Mouse (Mus musculus) liver, embryonic 14.5 days (tissue): ENCODE measurements around the gene Calml4. TPM values are rescaled to one million over a fixed set of nuclear protein-coding genes. Genes with fewer than 3 reads are reported as not detected.

ENCODE experiments used
- ATAC-seq: fragments of 200-750 bp; cut with Nextera tagmentation; 2 replicates; pipeline ENCODE4 v1.8.0; 2017; ENCODE audit warnings: moderate number of reproducible peaks, mild to moderate bottlenecking, moderate library complexity; ENCODE audit not compliant: insufficient read depth
- DNase-seq, 3 experiments: peaks; one replicate each; pipeline ENCODE4 v3.0.0-alpha.2; 2012 to 2013; ENCODE audit warnings: low read depth in 3 of 3, low spot score in 3 of 3
- H3K27ac ChIP-seq: fragments of 300-500 bp; sonication (generic); 2 replicates; pipeline ENCODE4 v1.5.1; 2014; ENCODE audit warnings: moderate library complexity, mild to moderate bottlenecking, control low read depth, inconsistent platforms
- H3K27me3 ChIP-seq: fragments of 300-500 bp; sonication (generic); 2 replicates; pipeline ENCODE4 v1.6.1; 2014; ENCODE audit warnings: mild to moderate bottlenecking, low read length, moderate library complexity; ENCODE audit not compliant: control insufficient read depth, insufficient read depth
- H3K36me3 ChIP-seq: fragments of 300-500 bp; sonication (generic); replicated peaks from 2 replicates; pipeline ENCODE4 v1.6.1; 2014; ENCODE audit warnings: low read depth; ENCODE audit not compliant: control insufficient read depth, insufficient read depth
- H3K4me1 ChIP-seq, 2 experiments: fragments of 200-500 bp in 1 of 2; fragments of 300-500 bp in 1 of 2; sonication (generic) in 1 of 2; replicated peaks; 2 replicates each; pipeline ENCODE4 v1.6.1; 2012 to 2014; ENCODE audit warnings: antibody characterized with exemption in 1 of 2, inconsistent platforms in 1 of 2, low read length in 1 of 2; ENCODE audit not compliant: control insufficient read depth in 2 of 2, insufficient read depth in 2 of 2
- H3K4me2 ChIP-seq: fragments of 300-500 bp; sonication (generic); 2 replicates; pipeline ENCODE4 v1.6.1; 2014; ENCODE audit warnings: low read depth, mild to moderate bottlenecking, control low read depth, moderate library complexity
- H3K4me3 ChIP-seq, 2 experiments: fragments of 200-500 bp in 1 of 2; fragments of 300-500 bp in 1 of 2; sonication (generic) in 1 of 2; 2 replicates each; pipeline ENCODE4 v1.5.1; 2012 to 2014; ENCODE audit warnings: low read depth in 2 of 2, low read length in 2 of 2, mild to moderate bottlenecking in 2 of 2, control low read depth in 1 of 2, inconsistent platforms in 1 of 2, moderate library complexity in 1 of 2; ENCODE audit not compliant: insufficient read depth in 1 of 2
- H3K9ac ChIP-seq: fragments of 300-500 bp; sonication (generic); replicated peaks from 2 replicates; pipeline ENCODE4 v1.6.1; 2014; ENCODE audit warnings: mild to moderate bottlenecking, control low read depth, moderate library complexity
- H3K9me3 ChIP-seq: fragments of 300-500 bp; sonication (generic); 2 replicates; pipeline ENCODE4 v1.6.1; 2016; ENCODE audit warnings: low read length, mixed read lengths; ENCODE audit not compliant: control insufficient read depth
- CTCF ChIP-seq: IDR thresholded peaks from 2 replicates; pipeline ENCODE4 v1.5.1; 2016; ENCODE audit warnings: antibody characterized with exemption, low read depth, control low read depth
- EP300 ChIP-seq: IDR thresholded peaks from 2 replicates; pipeline ENCODE4 v1.6.1; 2016; ENCODE audit warnings: antibody characterized with exemption, low read depth
- WGBS: fragments of 180-500 bp; shearing (Covaris S2); extraction: QIAGEN DNeasy Blood & Tissue Kit; methylation state at CpG from one replicate; pipeline ENCODE4 v1.1.7; 2014; ENCODE audit not compliant: insufficient replicate concordance; 5-methylcytosine and 5-hydroxymethylcytosine counted together
- polyA plus RNA-seq, 2 experiments: library from polyadenylated mRNA; depleted of rRNA in 1 of 2; stranded (reverse) in 1 of 2; unstranded in 1 of 2; fragments of >200 nt; fragmentation: Nextera tagmentation in 1 of 2; extraction: Ambion mirVana in 1 of 2; gene quantifications; 2 replicates each; pipeline versions ENCODE4 v1.2.1 to v1.2.3; 2012 to 2014

Calml4 gene
- polyA plus RNA-seq (2012; rRNA removed) (0.98 and 1.1 TPM in 2 replicates), polyA plus RNA-seq (2014; fragmentation: Nextera tagmentation; extraction: Ambion mirVana) (1.6 and 2.2 TPM in 2 replicates)

GRCm38 (mm10) chr9:62857719-62858261 lies at the start of gene Calml4:
TSS of gene Calml4 (plus strand) at chr9:62858080.
- Histone ChIP-seq H3K36me3 (no peaks in the 10 kb centered on the region), H3K9me3 (no peaks in the 10 kb centered on the region), H3K9ac (no peak within 1 kb of the TSS), H3K4me1 (peaks cover 0 to 7% of the 10 kb centered on the region in 2 experiments; a peak in 2 of 4 replicates), H3K27ac (no peak within 1 kb of the TSS), H3K4me2 (peak within 1 kb of the TSS; percentile 15; the same call in 1 of the 2 replicates), H3K4me3 (no peak within 1 kb of the TSS), H3K27me3 (no peaks in the 10 kb centered on the region; the same call in 1 of the 2 replicates)
- no peak for DNase-seq
- no peak for ATAC-seq
- WGBS, result 52% methylated on average over 20 of the region's 20 CpGs
- TF ChIP-seq CTCF, result no peak
- no peak for TF ChIP-seq EP300

DNA sequence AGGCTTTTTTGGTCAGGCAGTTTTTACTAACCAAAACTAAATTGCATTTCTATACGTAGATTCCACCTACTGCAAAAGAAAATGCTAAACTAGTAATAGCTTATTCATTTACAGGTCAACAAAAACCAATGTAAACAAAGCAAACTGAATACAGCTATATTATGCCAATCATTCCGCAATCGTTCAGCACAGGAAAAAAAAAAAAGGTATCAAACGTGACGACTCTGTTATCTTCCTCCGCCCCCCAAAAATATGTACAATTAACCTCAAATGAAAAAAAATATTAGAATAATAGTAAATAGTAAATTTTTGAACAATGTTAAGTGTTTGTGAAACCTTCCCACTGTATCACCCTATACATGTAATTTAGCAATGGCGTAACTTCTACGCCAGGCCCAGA lies 47.8 kb upstream of the Calml4 start:
- Histone ChIP-seq H3K9me3 (no peaks in the 10 kb centered on the region), H3K36me3 (no peaks in the 10 kb centered on the region), H3K27me3 (no peaks in the 10 kb centered on the region), H3K4me1 (peaks cover 12 to 17% of the 10 kb centered on the region in 2 experiments), H3K4me3 (peak overlapping the region; percentile 82 to 89), H3K4me2 (peak overlapping the region; percentile 97), H3K9ac (peak overlapping the region; percentile 92), H3K27ac (peak overlapping the region; percentile 85)
- DNase-seq (no peak), ATAC-seq (no peak)
- TF ChIP-seq CTCF, result no peak
- no peak for TF ChIP-seq EP300
- 12% methylated on average over 8 of the region's 8 CpGs for WGBS

DNA sequence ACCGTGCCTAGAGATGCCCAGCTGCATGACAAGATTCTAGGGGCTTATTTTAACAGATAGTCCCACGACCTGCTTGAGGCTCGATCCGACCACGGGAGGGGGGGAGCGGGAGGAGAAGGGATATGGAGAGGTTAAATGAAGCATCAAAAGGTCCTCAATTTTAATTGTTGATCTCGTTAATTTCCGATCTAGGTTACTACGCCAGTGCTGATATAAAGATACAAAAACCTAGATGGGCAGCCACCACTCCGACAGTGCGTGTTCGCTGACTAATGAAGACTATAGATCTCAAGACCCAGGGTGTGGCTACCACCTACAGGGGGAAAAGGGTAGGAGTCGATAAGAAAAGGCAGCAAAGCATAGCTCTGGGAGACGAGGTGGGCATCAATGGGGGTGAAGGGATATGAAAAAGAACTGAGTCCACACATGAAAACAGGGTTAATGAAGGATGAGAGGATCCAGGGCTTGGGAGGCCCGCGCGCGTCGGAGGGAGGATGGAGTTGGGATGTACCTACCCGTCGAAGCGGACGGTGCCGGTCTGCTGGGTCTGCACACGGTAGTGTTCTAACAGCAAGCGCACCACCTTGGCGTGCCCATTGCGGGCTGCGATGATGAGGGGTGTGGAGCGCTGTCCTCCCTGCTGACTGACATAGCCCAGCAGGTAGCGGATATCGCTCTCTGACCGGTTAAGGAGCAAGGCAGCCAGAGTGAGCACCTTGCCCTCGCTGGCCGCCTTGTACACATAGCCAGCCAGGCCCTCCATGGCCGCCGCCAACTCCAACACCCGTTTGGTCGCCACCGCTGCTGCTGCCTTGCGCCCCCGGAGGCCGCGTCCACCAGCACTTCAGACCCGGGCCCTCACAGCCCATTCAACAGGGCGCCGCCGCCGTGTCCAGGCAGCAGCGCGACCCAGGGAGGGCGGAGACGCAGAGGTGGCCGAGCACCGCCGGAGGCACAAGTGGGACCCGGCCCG lies 47.1 kb upstream of the Calml4 start:
- no peaks in the 10 kb centered on the region for H3K27me3 ChIP-seq
- peak; percentile 58 for TF ChIP-seq CTCF
- no peak for TF ChIP-seq EP300
- under 1% methylated on average over 58 of the region's 58 CpGs for WGBS
- peak overlapping the region; percentile 85 for H3K27ac ChIP-seq
- H3K9me3 ChIP-seq, result no peaks in the 10 kb centered on the region
- peak; percentile 51 to 66 (median 63) for DNase-seq
- H3K4me1 ChIP-seq, result peaks cover 12 to 20% of the 10 kb centered on the region in 2 experiments
- peak overlapping the region; percentile 97 for H3K4me2 ChIP-seq
- peak overlapping the region; percentile 92 for H3K9ac ChIP-seq
- peak; percentile 62 for ATAC-seq
- peak overlapping the region; percentile 82 to 89 for H3K4me3 ChIP-seq
- H3K36me3 ChIP-seq, result no peaks in the 10 kb centered on the region

GRCm38 (mm10) chr9:62811516-62812121 lies 46.3 kb upstream of the Calml4 start, which contains the start of gene Fem1b:
TSS of gene Fem1b (minus strand) at chr9:62811934.
- WGBS, result under 1% methylated on average over 60 of the region's 68 CpGs
- Histone ChIP-seq H3K4me1 (peaks cover 12 to 20% of the 10 kb centered on the region in 2 experiments), H3K36me3 (no peaks in the 10 kb centered on the region), H3K27ac (peak within 1 kb of the TSS; percentile 85), H3K4me2 (peak within 1 kb of the TSS; percentile 97), H3K9me3 (no peaks in the 10 kb centered on the region), H3K27me3 (no peaks in the 10 kb centered on the region), H3K4me3 (peak within 1 kb of the TSS; percentile 82 to 89), H3K9ac (peak within 1 kb of the TSS; percentile 92)
- DNase-seq, result peak; percentile 82 to 85 (median 83)
- peak; percentile 6; the same call in 1 of the 2 replicates for TF ChIP-seq CTCF
- TF ChIP-seq EP300, result no peak
- peak; percentile 86 for ATAC-seq
